Mouse (Mus musculus) MEL (cell line): ENCODE results near the gene Ric8b. TPM values are rescaled to one million over a fixed set of nuclear protein-coding genes. Genes with fewer than 3 reads are reported as not detected.

Experiments
- DNase-seq: peaks from one replicate; pipeline ENCODE4 v3.0.0; 2011; ENCODE audit warnings: low read depth, low spot score
- H3K27ac ChIP-seq: 2 replicates; pipeline ENCODE4 v1.5.1; 2012; ENCODE audit warnings: low read depth, mild to moderate bottlenecking, control low read depth, low read length, moderate library complexity; ENCODE audit not compliant: control insufficient read depth
- H3K27me3 ChIP-seq, 2 experiments: fragments of 150-350 bp in 1 of 2; sonication (generic) in 1 of 2; 2 replicates each; pipeline ENCODE4 v1.6.1; 2012; ENCODE audit warnings: low read length in 2 of 2, mild to moderate bottlenecking in 2 of 2, improper control_type of control experiment in 1 of 2, moderate library complexity in 1 of 2; ENCODE audit not compliant: insufficient read depth in 2 of 2, control insufficient read depth in 1 of 2
- H3K36me3 ChIP-seq, 2 experiments: 2 replicates each; pipeline ENCODE4 v1.6.1; 2012 to 2014; ENCODE audit warnings: low read length in 2 of 2, improper control_type of control experiment in 1 of 2, inconsistent platforms in 1 of 2, mild to moderate bottlenecking in 1 of 2; ENCODE audit not compliant: insufficient read depth in 2 of 2, control insufficient read depth in 1 of 2
- H3K4me1 ChIP-seq, 2 experiments: fragments of 150-350 bp in 1 of 2; sonication (generic) in 1 of 2; 2 replicates each; pipeline ENCODE4 v1.6.1; 2012; ENCODE audit warnings: low read length in 2 of 2, improper control_type of control experiment in 1 of 2, mild to moderate bottlenecking in 1 of 2; ENCODE audit not compliant: insufficient read depth in 2 of 2, control insufficient read depth in 1 of 2
- H3K4me3 ChIP-seq, 2 experiments: fragments of 150-350 bp in 1 of 2; sonication (generic) in 1 of 2; 2 replicates each; pipeline ENCODE4 v1.5.1; 2012; ENCODE audit warnings: low read depth in 2 of 2, low read length in 2 of 2, mild to moderate bottlenecking in 2 of 2, moderate library complexity in 2 of 2, control low read depth in 1 of 2, improper control_type of control experiment in 1 of 2; ENCODE audit not compliant: control insufficient read depth in 1 of 2, insufficient read depth in 1 of 2
- H3K79me2 ChIP-seq: 2 replicates; pipeline ENCODE4 v1.6.1; 2012; ENCODE audit warnings: mild to moderate bottlenecking, low read length, moderate library complexity; ENCODE audit not compliant: control insufficient read depth, poor library complexity, insufficient read depth
- H3K9ac ChIP-seq: 2 replicates; pipeline ENCODE4 v1.6.1; 2012; ENCODE audit warnings: low read depth, mild to moderate bottlenecking, control low read depth, low read length, moderate library complexity; ENCODE audit not compliant: control insufficient read depth, poor library complexity, severe bottlenecking
- H3K9me3 ChIP-seq: fragments of 150-350 bp; sonication (generic); replicated peaks from 2 replicates; pipeline ENCODE4 v1.6.1; 2012; ENCODE audit warnings: mild to moderate bottlenecking, low read length, improper control_type of control experiment, moderate library complexity; ENCODE audit not compliant: insufficient read depth
- CTCF ChIP-seq, 3 experiments: IDR thresholded peaks in 2 of 3; conservative IDR thresholded peaks in 1 of 3; 2 replicates each; pipeline ENCODE4 v1.5.1; 2011 to 2012; ENCODE audit warnings: low read length in 3 of 3, low read depth in 2 of 3, mild to moderate bottlenecking in 2 of 3, improper control_type of control experiment in 1 of 3, inconsistent platforms in 1 of 3, mixed read lengths in 1 of 3, moderate library complexity in 1 of 3; ENCODE audit not compliant: control insufficient read depth in 1 of 3, insufficient read depth in 1 of 3, poor library complexity in 1 of 3, severe bottlenecking in 1 of 3
- E2F4 ChIP-seq: IDR thresholded peaks from 2 replicates; pipeline ENCODE4 v1.6.1; 2011; ENCODE audit warnings: low read depth, low read length, improper control_type of control experiment, borderline replicate concordance
- EP300 ChIP-seq, 2 experiments: IDR thresholded peaks; 2 replicates each; pipeline ENCODE4 v1.6.1; 2011; ENCODE audit warnings: improper control_type of control experiment in 2 of 2, low read length in 2 of 2, low read depth in 1 of 2, mild to moderate bottlenecking in 1 of 2
- ETS1 ChIP-seq: IDR thresholded peaks from 2 replicates; pipeline ENCODE4 v1.6.1; 2012; ENCODE audit warnings: low read depth, mild to moderate bottlenecking, inconsistent platforms, low read length, improper control_type of control experiment, moderate library complexity
- JUND ChIP-seq: IDR thresholded peaks from 2 replicates; pipeline ENCODE4 v1.6.1; 2011; ENCODE audit warnings: low read depth, mild to moderate bottlenecking, improper control_type of control experiment, low read length
- KAT2A ChIP-seq: conservative IDR thresholded peaks from 2 replicates; pipeline ENCODE4 v1.6.1; 2012; ENCODE audit warnings: low read depth, low read length, improper control_type of control experiment, inconsistent platforms
- MAFK ChIP-seq: IDR thresholded peaks from 2 replicates; pipeline ENCODE4 v1.6.1; 2011; ENCODE audit warnings: low read depth, mild to moderate bottlenecking, low read length, improper control_type of control experiment, borderline replicate concordance
- MAX ChIP-seq: IDR thresholded peaks from 2 replicates; pipeline ENCODE4 v1.6.1; 2011; ENCODE audit warnings: low read length, improper control_type of control experiment
- MYC ChIP-seq: IDR thresholded peaks from 2 replicates; pipeline ENCODE4 v1.6.1; 2011; ENCODE audit warnings: low read depth, mild to moderate bottlenecking, low read length, improper control_type of control experiment, moderate library complexity
- NRF1 ChIP-seq: IDR thresholded peaks from 2 replicates; pipeline ENCODE4 v1.6.1; 2014; ENCODE audit warnings: low read depth, mild to moderate bottlenecking, inconsistent platforms, low read length, improper control_type of control experiment, moderate library complexity; ENCODE audit not compliant: poor library complexity, insufficient read depth, severe bottlenecking
- POLR2A ChIP-seq, 2 experiments: IDR thresholded peaks; 2 replicates each; pipeline ENCODE4 v1.6.1; 2011 to 2012; ENCODE audit warnings: low read length in 2 of 2, mild to moderate bottlenecking in 2 of 2, control low read depth in 1 of 2, improper control_type of control experiment in 1 of 2, low read depth in 1 of 2, moderate library complexity in 1 of 2; ENCODE audit not compliant: control insufficient read depth in 1 of 2, insufficient read depth in 1 of 2, poor library complexity in 1 of 2
- POLR2AphosphoS5 ChIP-seq: IDR thresholded peaks from 2 replicates; pipeline ENCODE4 v1.6.1; 2012; ENCODE audit warnings: low read depth, borderline replicate concordance, mild to moderate bottlenecking, inconsistent platforms, low read length, moderate library complexity, mixed read lengths
- SIN3A ChIP-seq: IDR thresholded peaks from 2 replicates; pipeline ENCODE4 v1.6.1; 2012; ENCODE audit warnings: low read length, improper control_type of control experiment, inconsistent platforms
- TBP ChIP-seq: IDR thresholded peaks from 2 replicates; pipeline ENCODE4 v1.8.0; 2011; ENCODE audit warnings: low read depth, low read length, improper control_type of control experiment
- TCF12 ChIP-seq: IDR thresholded peaks from 2 replicates; pipeline ENCODE4 v1.6.1; 2014; ENCODE audit warnings: low read depth, mild to moderate bottlenecking, inconsistent platforms, low read length, improper control_type of control experiment, moderate library complexity
- USF1 ChIP-seq: IDR thresholded peaks from 2 replicates; pipeline ENCODE4 v1.6.1; 2014; ENCODE audit warnings: low read depth, mild to moderate bottlenecking, inconsistent platforms, low read length, improper control_type of control experiment, moderate library complexity
- USF2 ChIP-seq, 2 experiments: IDR thresholded peaks; 2 replicates each; pipeline ENCODE4 v1.6.1; 2011 to 2012; ENCODE audit warnings: improper control_type of control experiment in 2 of 2, low read length in 2 of 2, borderline replicate concordance in 1 of 2, inconsistent platforms in 1 of 2, low read depth in 1 of 2, mild to moderate bottlenecking in 1 of 2; ENCODE audit not compliant: insufficient read depth in 1 of 2
- polyA plus RNA-seq, 2 experiments: library from polyadenylated mRNA; stranded (reverse) in 1 of 2; unstranded in 1 of 2; fragments of >175 nt in 1 of 2; fragments of >200 nt in 1 of 2; gene quantifications; 2 replicates each; pipeline versions ENCODE4 v1.2.1 to v1.2.4; 2012; ENCODE audit warnings: low replicate concordance in 2 of 2, low read depth in 1 of 2; ENCODE audit not compliant: insufficient read length in 2 of 2, insufficient read depth in 1 of 2, missing spikeins in 1 of 2
- total RNA-seq: library from RNA; depleted of rRNA; stranded (reverse); fragments of 300-350 nt; gene quantifications from 2 replicates; pipeline ENCODE4 v1.2.3, GENCODE M21; 2012

Ric8b gene
- total and polyA plus RNA-seq, 3 experiments, result 6.3 to 8.6 TPM; not detected in 1

- Histone ChIP-seq H3K9ac (no peak overlapping the region), H3K79me2 (no peaks in the 10 kb centered on the region), H3K27me3 (no peaks in the 10 kb centered on the region; a peak in 3 of 4 replicates), H3K4me3 (no peak overlapping the region), H3K36me3 (no peaks in the 10 kb centered on the region), H3K4me1 (no peaks in the 10 kb centered on the region), H3K27ac (no peak overlapping the region), H3K9me3 (no peaks in the 10 kb centered on the region)
- DNase-seq, result no peak
- TF ChIP-seq TCF12 (no peak), ETS1 (no peak), JUND (no peak), TBP (no peak), SIN3A (no peak), MYC (no peak), POLR2A (IDR thresholded peaks at IDR 0.05; ENCODE audit: control insufficient read depth in 1 of 2, insufficient read depth in 1 of 2, low read depth in 1 of 2, low read length in 2 of 2, poor library complexity in 1 of 2) (no peak), CTCF (IDR thresholded peaks at IDR 0.05 in 2 of 3, conservative IDR thresholded peaks at IDR 0.05 in 1 of 3; ENCODE audit: control insufficient read depth in 1 of 3, insufficient read depth in 1 of 3, low read depth in 2 of 3, low read length in 3 of 3, poor library complexity in 1 of 3, severe bottlenecking in 1 of 3) (no peak), E2F4 (no peak), NRF1 (no peak), MAFK (no peak), EP300 (IDR thresholded peaks at IDR 0.05; ENCODE audit: low read depth in 1 of 2, low read length in 2 of 2) (no peak), USF1 (no peak), USF2 (IDR thresholded peaks at IDR 0.05; ENCODE audit: borderline replicate concordance in 1 of 2, insufficient read depth in 1 of 2, low read depth in 1 of 2, low read length in 2 of 2) (no peak), KAT2A (no peak), POLR2AphosphoS5 (no peak)
These were observed 28.1 kb upstream of the Ric8b start for GRCm38 (mm10) chr10:84889096-84889846.

- no peaks in the 10 kb centered on the region for H3K79me2 ChIP-seq
These were observed 21.5 kb upstream of the Ric8b start for GRCm38 (mm10) chr10:84895810-84896358.

More at GRCm38 (mm10) chr10:84895810-84896358, 21.5 kb upstream of the Ric8b start:
- no peak for DNase-seq
- peaks cover 0 to 23% of the 10 kb centered on the region in 2 experiments; a peak in 2 of 4 replicates for H3K4me1 ChIP-seq
- H3K9ac ChIP-seq, result no peak overlapping the region
- TF ChIP-seq MAX, result no peak
- H3K27me3 ChIP-seq, result no peaks in the 10 kb centered on the region
- H3K9me3 ChIP-seq, result no peaks in the 10 kb centered on the region
- peaks cover 0 to 18% of the 10 kb centered on the region in 2 experiments; a peak in 2 of 4 replicates for H3K36me3 ChIP-seq
- no peak overlapping the region for H3K4me3 ChIP-seq
- H3K27ac ChIP-seq, result no peak overlapping the region
